Mouse (Mus musculus): Measurements from ENCODE around the gene Gm45062. TPM values are rescaled to one million over a fixed set of nuclear protein-coding genes. Genes with fewer than 3 reads are reported as not detected.

Gm45062 gene
- total RNA-seq, 2 experiments from 2014 or later = 0.15 TPM; not detected in 1

- intact Hi-C loops (cut with DNase I) = no loop called here
- DNase-seq = no peak
These were observed 153.8 kb downstream of the Gm45062 start for GRCm38 (mm10) chr6:8412845-8413598.

GRCm38 (mm10) chr6:8414020-8414419, 154.8 kb downstream of the Gm45062 start:
- intact Hi-C loops (cut with DNase I) = no loop called here
- DNase-seq = no peak

GRCm38 (mm10) chr6:8415823-8416222, 156.6 kb downstream of the Gm45062 start:
- intact Hi-C loops (cut with DNase I) = no loop called here
- DNase-seq = no peak

GRCm38 (mm10) chr6:8416802-8417569, 157.7 kb downstream of the Gm45062 start:
- intact Hi-C loops (cut with DNase I) = no loop called here
- no peak for DNase-seq

GRCm38 (mm10) chr6:8419485-8420186, 160.4 kb downstream of the Gm45062 start:
- no peak for DNase-seq
- intact Hi-C loops (cut with DNase I) = no loop called here

GRCm38 (mm10) chr6:8420187-8420503, 160.9 kb downstream of the Gm45062 start:
- no peak for DNase-seq
- intact Hi-C loops (cut with DNase I) = no loop called here

- no peak for DNase-seq
- intact Hi-C loops (cut with DNase I) = no loop called here
These were observed 162.2 kb downstream of the Gm45062 start for GRCm38 (mm10) chr6:8421421-8421820.

- intact Hi-C loops (cut with DNase I) = no loop called here
- peak in 1 of 2 experiments; percentile 23 for DNase-seq
These were observed 162.8 kb downstream of the Gm45062 start for GRCm38 (mm10) chr6:8421959-8422581.

- DNase-seq = no peak
- intact Hi-C loops (cut with DNase I) = no loop called here
These were observed 163.9 kb downstream of the Gm45062 start for GRCm38 (mm10) chr6:8423142-8423541.

GRCm38 (mm10) chr6:8427692-8428091, 168.4 kb downstream of the Gm45062 start:
- DNase-seq = no peak

GRCm38 (mm10) chr6:8430610-8431234, 171.5 kb downstream of the Gm45062 start:
- no peak for DNase-seq
- intact Hi-C loops (cut with DNase I) = no loop called here

More at GRCm38 (mm10) chr6:8427692-8428091, 168.4 kb downstream of the Gm45062 start:
- intact Hi-C loops (cut with DNase I) = no loop called here

- no peak for DNase-seq
- intact Hi-C loops (cut with DNase I) = no loop called here
These were observed 173.9 kb downstream of the Gm45062 start for GRCm38 (mm10) chr6:8433179-8433578.

- intact Hi-C loops (cut with DNase I) = no loop called here
- DNase-seq = no peak
These were observed 178.7 kb downstream of the Gm45062 start for GRCm38 (mm10) chr6:8437937-8438336.

GRCm38 (mm10) chr6:8441814-8442213, 182.6 kb downstream of the Gm45062 start:
- intact Hi-C loops (cut with DNase I) = no loop called here
- DNase-seq = no peak

GRCm38 (mm10) chr6:8446786-8447185, 187.5 kb downstream of the Gm45062 start:
- intact Hi-C loops (cut with DNase I) = no loop called here
- DNase-seq = peak; percentile 65 to 71

- no peak for DNase-seq
- intact Hi-C loops (cut with DNase I) = no loop called here
These were observed 196.3 kb downstream of the Gm45062 start for GRCm38 (mm10) chr6:8455599-8455998.

- intact Hi-C loops (cut with DNase I) = no loop called here
These were observed 199.3 kb downstream of the Gm45062 start for GRCm38 (mm10) chr6:8458596-8458995.

GRCm38 (mm10) chr6:8462447-8462846, 203.2 kb downstream of the Gm45062 start:
- no peak for DNase-seq
- intact Hi-C loops (cut with DNase I) = no loop called here

More at GRCm38 (mm10) chr6:8458596-8458995, 199.3 kb downstream of the Gm45062 start:
- no peak for DNase-seq

- DNase-seq = no peak
- intact Hi-C loops (cut with DNase I) = no loop called here
These were observed 206.1 kb downstream of the Gm45062 start for GRCm38 (mm10) chr6:8465388-8465787.

- DNase-seq = no peak
- intact Hi-C loops (cut with DNase I) = no loop called here
These were observed 206.7 kb downstream of the Gm45062 start for GRCm38 (mm10) chr6:8465985-8466384.
